Mouse (Mus musculus): ENCODE data around the gene Zfp335. TPM values are rescaled to one million over a fixed set of nuclear protein-coding genes. Genes with fewer than 3 reads are reported as not detected.

Zfp335 gene
- 43.6 and 45.0 TPM in 2 replicates for polyA plus RNA-seq (2012; rRNA removed)

DNA sequence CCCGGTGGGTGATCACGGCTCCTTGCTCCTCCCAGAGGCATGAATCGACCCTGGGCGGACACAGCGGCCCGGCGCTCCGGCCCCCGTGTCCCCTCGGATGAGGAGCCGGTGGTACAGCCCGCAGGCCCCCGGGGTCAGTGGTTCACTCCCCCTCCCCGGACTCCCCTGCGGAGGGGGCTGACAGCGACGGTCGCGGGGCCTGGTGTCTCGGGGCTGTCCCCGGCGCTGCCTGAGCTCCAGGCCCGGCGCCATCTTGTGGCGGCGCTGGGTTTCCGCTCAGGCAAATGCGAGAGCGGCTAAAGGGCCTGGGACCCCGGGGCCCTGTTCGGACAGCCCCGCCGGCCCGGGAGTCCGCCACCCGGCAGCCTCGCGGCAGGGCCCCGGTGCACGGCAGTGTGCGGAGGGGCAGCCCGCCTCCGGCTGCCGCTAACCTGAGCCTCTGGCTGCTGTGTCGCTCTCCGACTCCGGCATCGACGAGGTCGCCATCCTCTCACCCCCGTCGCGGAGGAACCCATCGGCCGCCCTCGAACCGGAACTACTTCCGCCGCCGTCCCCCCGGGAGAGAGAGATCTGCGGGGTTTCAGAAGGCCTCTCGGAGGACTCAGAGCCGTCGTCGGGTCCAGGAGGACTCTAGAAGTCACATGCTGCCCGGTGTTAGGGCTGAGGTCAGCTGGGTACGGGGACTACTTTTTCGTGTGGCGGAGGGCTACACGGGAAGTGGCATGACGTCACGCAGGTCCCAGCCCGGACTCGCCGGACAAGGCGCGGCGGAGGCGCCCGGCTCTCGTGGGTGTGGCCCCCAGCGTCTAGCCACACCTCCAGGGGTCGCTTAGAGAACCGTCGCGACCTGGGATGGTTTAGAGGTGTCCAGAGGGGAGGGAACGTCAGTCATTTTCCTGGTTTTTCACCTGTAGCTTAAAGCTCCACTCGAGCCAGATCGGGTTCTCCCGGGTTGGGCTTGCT lies at the start of gene Zfp335:
Zfp335 (minus strand) TSS at position 672 of the 963 bp plus-strand sequence.

DNA sequence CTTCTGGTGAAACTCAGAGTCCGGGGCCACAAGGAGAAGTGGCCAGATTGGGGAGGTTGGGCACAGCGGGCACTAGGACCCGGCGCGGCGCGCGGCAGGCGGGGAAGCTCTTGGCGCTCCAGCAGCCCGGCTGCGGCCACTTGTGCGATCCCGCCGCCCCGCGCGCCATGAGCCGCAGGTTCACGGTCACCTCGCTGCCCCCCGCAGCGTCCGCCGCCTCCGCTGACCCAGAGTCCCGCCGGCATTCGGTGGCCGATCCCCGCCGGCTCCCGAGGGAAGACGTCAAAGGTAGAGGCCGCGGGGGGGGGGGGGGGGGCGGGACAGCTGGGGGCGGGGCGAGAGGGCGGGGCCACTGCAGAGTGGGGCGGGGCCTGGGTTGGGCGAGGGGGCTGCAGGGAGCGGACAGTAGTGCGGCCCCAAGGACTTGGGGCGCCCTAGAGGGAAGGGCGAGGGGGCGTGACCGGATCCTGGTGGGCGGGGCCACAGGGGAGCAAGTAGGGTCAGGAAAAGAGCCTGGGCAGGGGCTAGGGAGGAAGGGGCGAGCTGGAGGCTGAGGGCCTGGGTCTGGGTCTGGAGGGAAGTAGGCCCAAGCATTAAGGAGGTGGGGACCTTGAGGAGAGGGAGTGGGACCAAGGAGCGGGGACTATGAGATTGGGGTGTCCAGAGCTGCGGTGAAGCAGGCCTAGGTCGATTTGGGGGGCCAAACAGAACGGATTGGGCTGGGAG lies 49.3 kb upstream of the Zfp335 start, which contains the start of gene Slc12a5:
Slc12a5 (plus strand) TSS at position 87 of the 726 bp plus-strand sequence.

DNA sequence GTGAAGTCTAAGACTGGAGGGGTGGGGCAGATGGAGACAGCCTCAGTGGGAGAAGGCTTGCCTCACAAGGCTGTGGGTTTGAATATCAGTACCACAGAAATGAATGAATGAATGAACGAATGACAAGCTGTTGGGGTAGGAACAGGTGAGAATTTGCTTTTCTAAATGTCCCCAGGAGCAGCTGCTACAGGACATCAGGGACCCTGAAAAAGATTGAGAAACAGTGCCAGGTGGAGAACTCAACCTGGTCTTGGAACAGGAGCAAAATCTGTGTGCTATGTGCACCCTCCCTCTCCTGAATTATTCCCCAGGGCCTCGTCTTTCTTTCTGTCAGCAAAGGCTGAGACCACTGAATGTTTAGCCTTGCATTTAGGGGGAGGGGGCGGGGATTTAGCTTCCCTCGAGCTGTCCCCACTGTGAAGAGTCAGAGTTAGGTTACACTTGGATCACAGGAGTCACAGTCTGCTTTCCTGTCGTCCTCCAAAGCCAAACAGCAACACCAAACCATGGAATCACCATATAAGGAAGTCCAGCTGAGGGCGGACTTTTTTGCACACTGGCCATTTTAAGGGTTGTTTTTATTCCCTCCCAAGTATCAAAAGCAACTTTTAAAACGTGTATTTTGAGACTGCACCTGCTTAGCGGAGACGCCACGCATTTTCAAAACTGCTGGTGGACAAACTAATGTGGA lies 28.7 kb upstream of the Zfp335 start, which contains the start of gene Mmp9:
Mmp9 (plus strand) TSS at position 641 of the 691 bp plus-strand sequence.

DNA sequence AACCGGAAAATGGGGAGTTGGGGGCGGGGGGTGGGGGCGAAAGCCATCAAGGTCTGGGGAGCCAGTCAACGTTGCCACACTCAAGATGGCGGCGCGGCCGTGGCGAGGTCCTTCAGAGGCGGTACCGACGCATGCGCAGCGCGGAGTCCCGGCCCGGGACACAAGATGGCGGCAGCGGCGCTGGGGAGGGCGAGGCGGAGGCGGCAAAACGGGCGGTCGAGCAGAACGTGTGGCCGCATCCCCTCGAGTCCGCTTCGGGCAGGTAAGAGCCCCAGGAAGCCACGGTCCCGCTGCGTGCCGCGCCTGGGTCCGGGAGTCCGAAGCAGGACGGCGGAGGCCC lies 32.4 kb downstream of the Zfp335 start, which contains the start of gene Pcif1:
Pcif1 (plus strand) TSS at position 77 of the 340 bp plus-strand sequence.

DNA sequence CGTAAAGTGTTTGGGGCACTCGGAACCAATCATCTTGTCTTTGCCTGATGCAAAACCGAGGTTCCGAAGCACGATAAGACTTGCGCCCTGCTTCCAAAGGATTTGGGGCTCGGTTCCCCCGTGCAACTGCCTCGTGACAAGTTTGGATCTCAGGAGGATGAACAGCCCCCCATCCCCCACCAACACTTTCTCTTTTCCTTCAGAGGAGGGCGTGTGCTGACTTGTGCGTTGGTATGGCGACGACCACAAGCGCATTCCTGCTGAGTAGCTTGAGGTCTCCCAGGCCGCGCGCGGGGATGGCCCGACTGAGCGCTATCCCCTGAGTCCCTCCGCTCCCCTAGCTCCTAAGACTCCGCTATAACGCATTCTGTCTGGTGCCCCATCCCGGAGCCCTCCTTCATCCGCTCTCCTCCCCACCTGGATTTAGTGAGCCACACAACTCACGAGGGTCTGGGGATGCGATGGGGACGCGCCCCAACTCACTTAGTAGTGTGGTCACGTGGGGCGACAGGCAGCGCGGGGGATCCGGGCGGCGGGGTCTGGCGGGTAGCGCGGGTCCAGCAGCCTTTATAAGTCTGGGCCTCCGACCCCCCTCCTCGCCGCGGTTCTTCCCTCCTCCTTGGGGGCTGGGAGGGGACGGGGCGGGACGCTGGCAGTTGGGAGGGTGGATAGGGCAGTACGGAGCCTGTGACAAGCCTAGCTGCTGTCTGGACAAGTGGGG lies 54.3 kb downstream of the Zfp335 start, which contains the start of gene Pltp:
Pltp (minus strand) TSS at position 611 of the 721 bp plus-strand sequence.

Other genes starting within 250 kb of the Zfp335 start
- gene Wfdc11, start 237.7 kb downstream of the Zfp335 start, polyA plus RNA-seq (2012; rRNA removed) = not detected in 2 replicates
- gene Wfdc13, start 226.7 kb downstream of the Zfp335 start, polyA plus RNA-seq (2012; rRNA removed) = 0.49 and 0.74 TPM in 2 replicates
- gene Spint4, start 213.3 kb downstream of the Zfp335 start, polyA plus RNA-seq (2012; rRNA removed) = not detected in 2 replicates
- gene Spint5, start 196.5 kb downstream of the Zfp335 start, polyA plus RNA-seq (2012; rRNA removed) = not detected in 2 replicates
- 1.3 and 2.9 TPM in 2 replicates for gene Wfdc3, start 165.8 kb downstream of the Zfp335 start, polyA plus RNA-seq (2012; rRNA removed)
- gene Dnttip1, start 165.8 kb downstream of the Zfp335 start, polyA plus RNA-seq (2012; rRNA removed) = 70.1 and 74.7 TPM in 2 replicates
- 63.8 and 111 TPM in 2 replicates for gene Ube2c, start 141.9 kb downstream of the Zfp335 start, polyA plus RNA-seq (2012; rRNA removed)
- 0.77 TPM in 1 of 2 replicates, not detected in the other for gene Tnnc2, start 131.8 kb downstream of the Zfp335 start, polyA plus RNA-seq (2012; rRNA removed)
- gene Snx21, start 125.9 kb downstream of the Zfp335 start, polyA plus RNA-seq (2012; rRNA removed) = 62.2 and 74.1 TPM in 2 replicates
- gene Acot8, start 106.9 kb downstream of the Zfp335 start, polyA plus RNA-seq (2012; rRNA removed) = 55.4 and 62.0 TPM in 2 replicates
- 4.4 and 4.9 TPM in 2 replicates for gene Zswim3, start 106.7 kb downstream of the Zfp335 start, polyA plus RNA-seq (2012; rRNA removed)
- gene Zswim1, start 89.1 kb downstream of the Zfp335 start, polyA plus RNA-seq (2012; rRNA removed) = 16.5 and 18.3 TPM in 2 replicates
- gene Spata25, start 83.2 kb downstream of the Zfp335 start, polyA plus RNA-seq (2012; rRNA removed) = 0.44 and 0.46 TPM in 2 replicates
- 262 and 403 TPM in 2 replicates for gene Ctsa, start 78.9 kb downstream of the Zfp335 start, polyA plus RNA-seq (2012; rRNA removed)
- gene Neurl2, start 78.3 kb downstream of the Zfp335 start, polyA plus RNA-seq (2012; rRNA removed) = 15.8 and 20.4 TPM in 2 replicates
- 173 and 213 TPM in 2 replicates for gene Pltp, start 54.0 kb downstream of the Zfp335 start, polyA plus RNA-seq (2012; rRNA removed)
- gene Pcif1, start 32.5 kb downstream of the Zfp335 start, polyA plus RNA-seq (2012; rRNA removed) = 46.6 and 47.4 TPM in 2 replicates
- 9.3 and 10.8 TPM in 2 replicates for gene Mmp9, start 29.0 kb upstream of the Zfp335 start, polyA plus RNA-seq (2012; rRNA removed)
- 4.0 and 4.2 TPM in 2 replicates for gene Slc12a5, start 49.0 kb upstream of the Zfp335 start, polyA plus RNA-seq (2012; rRNA removed)
- 42.2 and 48.5 TPM in 2 replicates for gene Ncoa5, start 123.1 kb upstream of the Zfp335 start, polyA plus RNA-seq (2012; rRNA removed)
- 2.5 and 4.1 TPM in 2 replicates for gene Cd40, start 143.9 kb upstream of the Zfp335 start, polyA plus RNA-seq (2012; rRNA removed)
- gene 1700025C18Rik, start 179.0 kb upstream of the Zfp335 start, polyA plus RNA-seq (2012; rRNA removed) = not detected in 2 replicates